Mouse (Mus musculus) lung, embryonic 14.5 days (tissue): ENCODE measurements at regions not wholly inside any gene's neighbourhood (a gene's known extent, or its start where the extent isn't known, plus 50 kb on each side); places are given as distances from the start of the nearest gene placed in this dataset.

Experiments
- ATAC-seq: fragments of 200-750 bp; cut with Nextera tagmentation; 2 replicates; pipeline ENCODE4 v1.8.0; 2017; ENCODE audit warnings: mild to moderate bottlenecking, moderate TSS enrichment, moderate library complexity; ENCODE audit not compliant: insufficient read depth
- DNase-seq: peaks from one replicate; pipeline ENCODE4 v3.0.0-alpha.2; 2015
- H3K27ac ChIP-seq: fragments of 300-500 bp; sonication (generic); 2 replicates; pipeline ENCODE4 v1.5.1; 2014; ENCODE audit warnings: low read depth, mild to moderate bottlenecking, moderate library complexity
- H3K27me3 ChIP-seq: fragments of 300-500 bp; sonication (generic); 2 replicates; pipeline ENCODE4 v1.6.1; 2014; ENCODE audit warnings: low read length, control low read depth; ENCODE audit not compliant: insufficient read depth
- H3K36me3 ChIP-seq: fragments of 300-500 bp; sonication (generic); 2 replicates; pipeline ENCODE4 v1.6.1; 2014; ENCODE audit warnings: control low read depth; ENCODE audit not compliant: insufficient read depth
- H3K4me1 ChIP-seq: fragments of 300-500 bp; sonication (generic); 2 replicates; pipeline ENCODE4 v1.6.1; 2014; ENCODE audit warnings: antibody characterized with exemption, control low read depth; ENCODE audit not compliant: insufficient read depth
- H3K4me2 ChIP-seq: fragments of 300-500 bp; sonication (generic); 2 replicates; pipeline ENCODE4 v1.6.1; 2014; ENCODE audit warnings: mild to moderate bottlenecking
- H3K4me3 ChIP-seq: fragments of 300-500 bp; sonication (generic); 2 replicates; pipeline ENCODE4 v1.5.1; 2014; ENCODE audit warnings: low read depth, low read length
- H3K9ac ChIP-seq: fragments of 300-500 bp; sonication (generic); 2 replicates; pipeline ENCODE4 v1.6.1; 2014
- H3K9me3 ChIP-seq: fragments of 300-500 bp; sonication (generic); 2 replicates; pipeline ENCODE4 v1.6.1; 2016; ENCODE audit warnings: low read depth, low read length, control low read depth
- CTCF ChIP-seq: IDR thresholded peaks from 2 replicates; pipeline ENCODE4 v1.5.1; 2016; ENCODE audit warnings: antibody characterized with exemption, low read depth
- WGBS: fragments of 180-500 bp; shearing (Covaris S2); extraction: QIAGEN DNeasy Blood & Tissue Kit; methylation state at CpG from one replicate; pipeline ENCODE4 v1.1.7; 2014; 5-methylcytosine and 5-hydroxymethylcytosine counted together

DNA sequence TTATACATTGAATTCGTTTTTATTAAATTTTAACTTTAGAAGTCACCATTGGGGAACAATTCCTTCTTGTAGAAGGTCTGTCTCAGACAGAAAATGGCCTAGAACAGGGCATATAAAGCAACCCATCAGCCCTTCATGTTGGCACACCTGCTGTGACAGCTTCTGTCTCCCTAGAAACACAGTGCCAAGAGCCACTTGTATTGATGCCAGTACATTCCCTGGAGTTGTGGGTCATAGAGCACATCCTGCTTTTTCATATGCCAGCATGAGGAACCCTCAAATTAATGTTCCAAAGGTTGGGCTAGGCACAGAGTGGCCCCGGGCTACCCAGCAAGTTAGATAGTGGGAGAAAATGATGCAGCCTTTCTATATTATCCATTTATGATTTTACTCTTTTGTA is 496.0 kb upstream of the Slc10a2 start:
- no peaks in the 10 kb centered on the region for H3K9me3 ChIP-seq
- TF ChIP-seq CTCF: no peak
- no peaks in the 10 kb centered on the region for H3K27me3 ChIP-seq
- no peak overlapping the region for H3K9ac ChIP-seq
- no peak overlapping the region for H3K27ac ChIP-seq
- H3K4me1 ChIP-seq: no peaks in the 10 kb centered on the region
- no peak for DNase-seq
- WGBS: 46% methylated on average over 2 of the region's 2 CpGs
- no peak overlapping the region for H3K4me2 ChIP-seq
- no peak overlapping the region for H3K4me3 ChIP-seq
- H3K36me3 ChIP-seq: no peaks in the 10 kb centered on the region
- no peak for ATAC-seq

DNA sequence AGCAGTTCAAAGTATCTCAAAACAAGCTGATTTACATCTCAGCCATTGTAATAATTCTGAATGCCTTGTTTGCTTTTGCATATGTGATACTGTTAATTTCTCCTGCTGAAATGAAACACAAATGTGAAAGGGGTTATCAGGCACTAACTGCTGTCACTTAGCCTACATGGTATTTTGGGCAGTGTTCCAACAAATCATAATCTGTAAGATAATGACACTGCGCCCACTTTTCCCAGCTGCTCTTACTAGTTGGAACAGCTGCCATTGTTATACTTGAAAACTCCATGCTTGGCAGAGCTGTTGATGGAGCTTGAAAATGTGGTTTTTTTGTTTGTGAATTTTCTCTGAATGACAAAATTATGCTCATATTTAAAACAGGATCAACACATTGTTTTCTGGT is 486.4 kb upstream of the Slc10a2 start:
- 54% methylated on average over 1 of the region's 1 CpGs for WGBS
- H3K27me3 ChIP-seq: no peaks in the 10 kb centered on the region
- H3K4me3 ChIP-seq: no peak overlapping the region
- H3K36me3 ChIP-seq: no peaks in the 10 kb centered on the region
- no peak overlapping the region for H3K4me2 ChIP-seq
- ATAC-seq (no peak; the same call in 1 of the 2 replicates), DNase-seq (peak; percentile 50)
- H3K9me3 ChIP-seq: no peaks in the 10 kb centered on the region
- H3K27ac ChIP-seq: no peak overlapping the region
- TF ChIP-seq CTCF: no peak
- H3K9ac ChIP-seq: no peak overlapping the region
- H3K4me1 ChIP-seq: no peaks in the 10 kb centered on the region
